9 mouse cellular contexts compared by ENCODE assay signal in genomic region chr1:179734500-179735474, GRCm38 (mm10). TPM values are rescaled to one million over a fixed set of nuclear protein-coding genes. Genes with fewer than 3 reads are reported as not detected.
A peak's percentile ranks its signal among the peaks of the same experiment; 100 is the strongest.
DNase-seq lines count a peak whose midpoint lies in the region; ATAC-seq and TF ChIP-seq lines count a peak whose summit lies in the region.
"Had no signal": no experiment of that assay in that cellular context is flagged by ENCODE, and none has a peak within 500 bp of the region (broad histone marks: within the 10 kb centered on the region; RNA-seq: fewer than 3 reads in every experiment).

No protein-coding gene starts in this region.

- peak; percentile 64 for ATAC-seq in intestine, embryonic 14.5 days (replicated peaks; ENCODE audit: low FRiP score, low TSS enrichment, low read depth)
- no peak for ATAC-seq in intestine, embryonic 15.5 days

- WGBS in intestine, embryonic 14.5 days, result 38% methylated on average over 15 of the region's 15 CpGs
- 36% methylated on average over 15 of the region's 15 CpGs for WGBS in intestine, embryonic 15.5 days
- WGBS in olfactory bulb, adult 2 months, result 32% methylated on average over 15 of the region's 15 CpGs

- no peak overlapping the region for H3K4me3 ChIP-seq in intestine, embryonic 14.5 days (ENCODE audit: low read depth, low read length)
- no peak overlapping the region for H3K4me3 ChIP-seq in intestine, embryonic 15.5 days (replicated peaks)
- no peak overlapping the region for H3K4me3 ChIP-seq in olfactory bulb, adult 2 months (ENCODE audit: insufficient read depth, low read depth, low read length)
- H3K4me3 ChIP-seq: erythroblast, embryonic 14.5 days had no signal

- no peaks in the 10 kb centered on the region for H3K27me3 ChIP-seq in intestine, embryonic 14.5 days (replicated peaks; ENCODE audit: control insufficient read depth, insufficient read depth, low read length)
- H3K27me3 ChIP-seq in intestine, embryonic 15.5 days (replicated peaks), result no peaks in the 10 kb centered on the region

- no peaks in the 10 kb centered on the region for H3K4me1 ChIP-seq in intestine, embryonic 14.5 days (replicated peaks; ENCODE audit: control insufficient read depth, insufficient read depth, low read length)
- H3K4me1 ChIP-seq in intestine, embryonic 15.5 days (replicated peaks), result no peaks in the 10 kb centered on the region
- no peaks in the 10 kb centered on the region for H3K4me1 ChIP-seq in olfactory bulb, adult 2 months (ENCODE audit: control insufficient read depth, insufficient read depth, low read length)

- peak; percentile 80 for DNase-seq in intestine, embryonic 14.5 days (ENCODE audit: low spot score)
- peak; percentile 34 for DNase-seq in c-Kit-positive CD71-negative TER-119-negative erythroid progenitor cells, embryonic 14.5 days (ENCODE audit: low read depth)
- peak; percentile 45 to 47 for DNase-seq in frontal cortex, postnatal 25 days (ENCODE audit: low spot score in 2 of 2)
- peak; percentile 27 for DNase-seq in kidney, adult 11 months
- peak; percentile 63 for DNase-seq in liver
- peak; percentile 39 to 41 for DNase-seq in thymus, adult 18-20 months

- peak; percentile 61 for TF ChIP-seq CTCF in olfactory bulb, adult 2 months (IDR thresholded peaks at IDR 0.05; ENCODE audit: insufficient read depth, low read depth, low read length)

- no peaks in the 10 kb centered on the region for H3K36me3 ChIP-seq in intestine, embryonic 14.5 days (ENCODE audit: control insufficient read depth, insufficient read depth, low read length)
- H3K36me3 ChIP-seq in intestine, embryonic 15.5 days, result no peaks in the 10 kb centered on the region

- H3K27ac ChIP-seq in intestine, embryonic 14.5 days (ENCODE audit: low read depth), result no peak overlapping the region
- H3K27ac ChIP-seq in intestine, embryonic 15.5 days, result no peak overlapping the region
- no peak overlapping the region for H3K27ac ChIP-seq in olfactory bulb, adult 2 months (ENCODE audit: insufficient read depth, low read depth, low read length)

- H3K9me3 ChIP-seq in intestine, embryonic 14.5 days (ENCODE audit: control insufficient read depth, low read length), result no peaks in the 10 kb centered on the region
- no peaks in the 10 kb centered on the region for H3K9me3 ChIP-seq in intestine, embryonic 15.5 days

- H3K4me2 ChIP-seq in intestine, embryonic 14.5 days (ENCODE audit: low read length), result no peak overlapping the region
- H3K4me2 ChIP-seq in intestine, embryonic 15.5 days (replicated peaks), result no peak overlapping the region

- no peak overlapping the region for H3K9ac ChIP-seq in intestine, embryonic 14.5 days (ENCODE audit: low read length)
- H3K9ac ChIP-seq in intestine, embryonic 15.5 days, result no peak overlapping the region

- no peak for TF ChIP-seq POLR2A in olfactory bulb, adult 2 months (IDR thresholded peaks at IDR 0.05; ENCODE audit: insufficient read depth, low read depth, low read length)

RNA-seq across cellular contexts. Expression of gene Kif28, which starts 10.3 kb away (rescaled TPM):
- not detected in 2 replicates for polyA plus RNA-seq in intestine, embryonic 14.5 days (2014; fragmentation: Nextera tagmentation; extraction: Ambion mirVana)
- polyA plus RNA-seq in intestine, embryonic 15.5 days (2015; fragmentation: Nextera tagmentation; extraction: Ambion mirVana), result not detected in 2 replicates
- not detected in 2 replicates for polyA plus RNA-seq in olfactory bulb, adult 2 months (2012; ENCODE audit: insufficient read depth, insufficient read length, low replicate concordance, missing spikeins)
- polyA plus RNA-seq: erythroblast, embryonic 14.5 days had no signal

Comparison
In these comparisons a context has a peak if more than half of its experiments do, and no peak if none do; other contexts are left out.
1. DNase-seq: peak in every context shown above with its lines; median percentile 80 in intestine, embryonic 14.5 days; 63 in liver; 46 in frontal cortex, postnatal 25 days; 40 in thymus, adult 18-20 months; 34 in c-Kit-positive CD71-negative TER-119-negative erythroid progenitor cells, embryonic 14.5 days; 27 in kidney, adult 11 months.